Mouse (Mus musculus) ES-Bruce4 (cell line): ENCODE measurements around the gene Cep170. TPM values are rescaled to one million over a fixed set of nuclear protein-coding genes. Genes with fewer than 3 reads are reported as not detected.
"Not testable (repeated sequence)": the region's sequence is repeated elsewhere in the genome, so short reads cannot be mapped to it uniquely, and the experiment has no call there.

Experiments used
- H3K27ac ChIP-seq: 2 replicates; pipeline ENCODE4 v1.5.1; 2012; ENCODE audit warnings: low read length, inconsistent platforms; ENCODE audit not compliant: insufficient read depth
- H3K27me3 ChIP-seq: 2 replicates; pipeline ENCODE4 v1.6.1; 2012; ENCODE audit warnings: mild to moderate bottlenecking, low read length, inconsistent platforms; ENCODE audit not compliant: control insufficient read depth, poor library complexity, insufficient read depth, severe bottlenecking
- H3K36me3 ChIP-seq: 2 replicates; pipeline ENCODE4 v1.6.1; 2012; ENCODE audit warnings: inconsistent platforms, mild to moderate bottlenecking, low read length, moderate library complexity; ENCODE audit not compliant: control insufficient read depth, poor library complexity, insufficient read depth, severe bottlenecking
- H3K4me1 ChIP-seq: one replicate; pipeline ENCODE4 v1.8.1; 2011; ENCODE audit warnings: low read length; ENCODE audit not compliant: control insufficient read depth, insufficient read depth
- H3K4me3 ChIP-seq: 2 replicates; pipeline ENCODE4 v1.5.1; 2011; ENCODE audit warnings: low read depth, mild to moderate bottlenecking, low read length
- H3K9ac ChIP-seq: 2 replicates; pipeline ENCODE4 v1.6.1; 2012; ENCODE audit warnings: low read depth, mild to moderate bottlenecking, inconsistent platforms; ENCODE audit not compliant: poor library complexity, severe bottlenecking
- H3K9me3 ChIP-seq: replicated peaks from 2 replicates; pipeline ENCODE4 v1.6.1; 2012; ENCODE audit warnings: mild to moderate bottlenecking, low read length, inconsistent platforms; ENCODE audit not compliant: control insufficient read depth, poor library complexity, insufficient read depth, severe bottlenecking
- CTCF ChIP-seq: IDR thresholded peaks from one replicate; pipeline ENCODE4 v1.8.1; 2011; ENCODE audit warnings: low read depth, low read length
- EP300 ChIP-seq: IDR thresholded peaks from 2 replicates; pipeline ENCODE4 v1.6.1; 2011; ENCODE audit warnings: low read depth, low read length; ENCODE audit not compliant: insufficient read depth
- POLR2A ChIP-seq: IDR thresholded peaks from one replicate; pipeline ENCODE4 v1.8.1; 2011; ENCODE audit warnings: low read length; ENCODE audit not compliant: insufficient read depth
- polyA plus RNA-seq: library from polyadenylated mRNA; stranded (reverse); fragments of >200 nt; gene quantifications from 2 replicates; pipeline ENCODE4 v1.2.4, GENCODE M21; 2011; ENCODE audit warnings: low read depth; ENCODE audit not compliant: missing spikeins, insufficient read depth, insufficient read length

Gene Cep170
- polyA plus RNA-seq, 1 experiment = 24.5 TPM

GRCm38 (mm10) chr1:176848613-176849290 is 34.9 kb upstream of the Cep170 start:
- TF ChIP-seq EP300 = no peak
- no peak for TF ChIP-seq POLR2A
- no peak for TF ChIP-seq CTCF
- H3K4me1 ChIP-seq = no peaks in the 10 kb centered on the region
- peaks cover 5% of the 10 kb centered on the region; the same call in 1 of the 2 replicates for H3K9me3 ChIP-seq
- no peak overlapping the region for H3K9ac ChIP-seq
- no peak overlapping the region for H3K27ac ChIP-seq
- no peak overlapping the region for H3K4me3 ChIP-seq
- no peaks in the 10 kb centered on the region for H3K27me3 ChIP-seq
- H3K36me3 ChIP-seq = no peaks in the 10 kb centered on the region

- H3K9ac ChIP-seq = no peak overlapping the region
- H3K27me3 ChIP-seq = no peaks in the 10 kb centered on the region
- H3K36me3 ChIP-seq = no peaks in the 10 kb centered on the region
- no peak overlapping the region for H3K4me3 ChIP-seq
- H3K9me3 ChIP-seq = peaks cover 5% of the 10 kb centered on the region; the same call in 1 of the 2 replicates
- TF ChIP-seq CTCF (no peak), POLR2A (no peak), EP300 (no peak)
- H3K27ac ChIP-seq = no peak overlapping the region
- H3K4me1 ChIP-seq = no peaks in the 10 kb centered on the region
These were observed 33.4 kb upstream of the Cep170 start for GRCm38 (mm10) chr1:176847118-176847859.

- Histone ChIP-seq H3K4me3 (no peak overlapping the region), H3K27ac (no peak overlapping the region), H3K9me3 (peaks cover 5% of the 10 kb centered on the region; the same call in 1 of the 2 replicates), H3K4me1 (no peaks in the 10 kb centered on the region), H3K27me3 (no peaks in the 10 kb centered on the region), H3K9ac (no peak overlapping the region), H3K36me3 (no peaks in the 10 kb centered on the region)
- TF ChIP-seq EP300 (no peak), CTCF (no peak), POLR2A (no peak)
These were observed 31.5 kb upstream of the Cep170 start for GRCm38 (mm10) chr1:176845082-176845977.

- not testable (repeated sequence) for H3K4me1 ChIP-seq, H3K36me3 ChIP-seq, H3K4me3 ChIP-seq, H3K9ac ChIP-seq, H3K27me3 ChIP-seq, H3K9me3 ChIP-seq, H3K27ac ChIP-seq
These were observed 22.7 kb upstream of the Cep170 start for GRCm38 (mm10) chr1:176836562-176836961.

GRCm38 (mm10) chr1:176835501-176836294 is 21.8 kb upstream of the Cep170 start:
- TF ChIP-seq CTCF (no peak), EP300 (no peak), POLR2A (no peak)
- H3K36me3 ChIP-seq = no peaks in the 10 kb centered on the region
- H3K9ac ChIP-seq = peak overlapping the region; percentile 49
- H3K27me3 ChIP-seq = no peaks in the 10 kb centered on the region
- no peak overlapping the region for H3K27ac ChIP-seq
- no peaks in the 10 kb centered on the region for H3K9me3 ChIP-seq
- H3K4me3 ChIP-seq = peak overlapping the region; percentile 57
- no peaks in the 10 kb centered on the region for H3K4me1 ChIP-seq
